ENCODE assay signal across 17 mouse cellular contexts in genomic region chr2:58844499-58844898, GRCm38 (mm10). TPM values are rescaled to one million over a fixed set of nuclear protein-coding genes. Genes with fewer than 3 reads are reported as not detected.
A peak's percentile ranks its signal among the peaks of the same experiment; 100 is the strongest.
DNase-seq lines count a peak whose midpoint lies in the region; ATAC-seq and TF ChIP-seq lines count a peak whose summit lies in the region.
"Had no signal": no experiment of that assay in that cellular context is flagged by ENCODE, and none has a peak within 500 bp of the region (broad histone marks: within the 10 kb centered on the region; RNA-seq: fewer than 3 reads in every experiment).

No protein-coding gene starts in this region.

- DNase-seq in lung, postnatal 14 days = no peak
- peak; percentile 77 for DNase-seq in Patski (ENCODE audit: low read depth, low spot score)
- peak; percentile 33 to 35 for DNase-seq in adrenal gland, postnatal 36 days
- peak; percentile 37 for DNase-seq in thymus, postnatal 0 days (ENCODE audit: low spot score)
- DNase-seq in heart, postnatal 4 days = no peak
- no peak for DNase-seq in spleen, postnatal 10 days (ENCODE audit: low spot score in 2 of 2)
- DNase-seq: cerebellum, adult 11-12 months; heart, postnatal 36 days; kidney, postnatal 25 days; retina, postnatal 1 day had no signal

- no peak for ATAC-seq in lung, embryonic 15.5 days (ENCODE audit: borderline replicate concordance, extremely low read depth, low FRiP score, low TSS enrichment)
- peak; percentile 54 for ATAC-seq in Patski

- H3K27me3 ChIP-seq in lung, embryonic 15.5 days = no peaks in the 10 kb centered on the region
- no peaks in the 10 kb centered on the region for H3K27me3 ChIP-seq in Patski
- H3K27me3 ChIP-seq: limb, embryonic 15.5 days; neural tube, embryonic 12.5 days had no signal

- no peak for TF ChIP-seq CTCF in Patski (IDR thresholded peaks at IDR 0.05)

- no peak overlapping the region for H3K9ac ChIP-seq in lung, embryonic 15.5 days
- H3K9ac ChIP-seq: limb, embryonic 15.5 days; neural tube, embryonic 12.5 days had no signal

- in situ Hi-C loops in Patski (cut with MboI; ENCODE audit: low pct_unique_long_range_greater_than_20kb) = no loop called here

- H3K27ac ChIP-seq in lung, embryonic 15.5 days = peak overlapping the region; percentile 35; the same call in 1 of the 2 replicates
- H3K27ac ChIP-seq: limb, embryonic 15.5 days; neural tube, embryonic 12.5 days had no signal

- H3K4me1 ChIP-seq in lung, embryonic 15.5 days = no peaks in the 10 kb centered on the region; the same call in 1 of the 2 replicates
- H3K4me1 ChIP-seq: limb, embryonic 15.5 days; neural tube, embryonic 12.5 days had no signal

- no peaks in the 10 kb centered on the region for H3K9me3 ChIP-seq in lung, embryonic 15.5 days
- H3K9me3 ChIP-seq: limb, embryonic 15.5 days; neural tube, embryonic 12.5 days had no signal

- POLR2A ChIA-PET in Patski (lab: Charles Lee) = no interaction called here

- CTCF ChIA-PET in Patski (lab: Charles Lee) = interaction anchor here (0.9 to 2.7 kb wide), 2 partner anchors 10 to 594 kb away, joined by 3 to 7 read pairs; no protein-coding TSS in a partner anchor

- no peak overlapping the region for H3K4me3 ChIP-seq in lung, embryonic 15.5 days
- H3K4me3 ChIP-seq: limb, embryonic 15.5 days; neural tube, embryonic 12.5 days had no signal

- H3K36me3 ChIP-seq in lung, embryonic 15.5 days = no peaks in the 10 kb centered on the region
- H3K36me3 ChIP-seq: limb, embryonic 15.5 days; neural tube, embryonic 12.5 days had no signal

- 16% methylated on average over 10 of the region's 10 CpGs for WGBS in lung, embryonic 15.5 days

- peak overlapping the region; percentile 7; the same call in 1 of the 2 replicates for H3K4me2 ChIP-seq in lung, embryonic 15.5 days
- H3K4me2 ChIP-seq: limb, embryonic 15.5 days; neural tube, embryonic 12.5 days had no signal

RNA-seq across cellular contexts. Expression of gene Gm11099, which starts 14.7 kb away (rescaled TPM):
- not detected in 2 replicates for polyA plus RNA-seq in lung, embryonic 15.5 days (2015; fragmentation: Nextera tagmentation; extraction: Ambion mirVana)
- polyA plus RNA-seq in Patski (2021) = not detected
- total RNA-seq in adrenal gland, postnatal 36 days (2021) = not detected
- not detected in 2 replicates for polyA plus RNA-seq in thymus, postnatal 0 days (2015; fragmentation: Nextera tagmentation; extraction: Ambion mirVana)
- not detected for total RNA-seq in heart, postnatal 4 days (2021)
- total RNA-seq: ES-E14; heart, adult 8-10 months; heart, postnatal 36 days; megakaryocyte progenitor cell, adult 5-6 weeks had no signal
- polyA plus RNA-seq: limb, embryonic 15.5 days; neural tube, embryonic 12.5 days; spleen, adult 2 months had no signal

Comparison
In these comparisons a context has a peak if more than half of its experiments do, and no peak if none do; other contexts are left out.
1. DNase-seq: peak in Patski (single experiment), adrenal gland, postnatal 36 days (2 of 2) and thymus, postnatal 0 days (single experiment); none in lung, postnatal 14 days (single experiment), heart, postnatal 4 days (single experiment) and spleen, postnatal 10 days (0 of 2).